Mouse (Mus musculus): ENCODE measurements around the gene Tmod2.

GRCm38 (mm10) chr9:75579321-75579720 is 31.8 kb downstream of the Tmod2 start:
- TF ChIP-seq CTCF (IDR thresholded peaks at IDR 0.05; ENCODE audit: borderline replicate concordance, extremely low read depth, insufficient read depth, insufficient read length) (no peak), POLR2A (IDR thresholded peaks at IDR 0.05; ENCODE audit: borderline replicate concordance, extremely low read depth, insufficient read depth, insufficient read length, poor library complexity, severe bottlenecking) (no peak)

Measured in brain, embryonic 14.5 days (tissue).